Mouse (Mus musculus): ENCODE data around the gene Usb1. TPM values are rescaled to one million over a fixed set of nuclear protein-coding genes. Genes with fewer than 3 reads are reported as not detected.
A peak's percentile ranks its signal among the peaks of the same experiment; 100 is the strongest.

Gene Usb1
- polyA plus RNA-seq, 1 experiment from 2014 or later: 45.2 TPM

GRCm38 (mm10) chr8:95341721-95342120, 9.6 kb downstream of the Usb1 start:
- H3K27ac ChIP-seq: no peak overlapping the region
- H3K4me3 ChIP-seq: no peak overlapping the region
- H3K9ac ChIP-seq: no peak overlapping the region
- 66% methylated on average over 5 of the region's 5 CpGs for WGBS
- no peaks in the 10 kb centered on the region for H3K9me3 ChIP-seq
- H3K4me2 ChIP-seq: no peak overlapping the region
- no peaks in the 10 kb centered on the region for H3K4me1 ChIP-seq
- no peaks in the 10 kb centered on the region for H3K27me3 ChIP-seq
- H3K36me3 ChIP-seq: peaks cover 78% of the 10 kb centered on the region
- ATAC-seq (ENCODE audit: insufficient number of reproducible peaks, insufficient read depth, low FRiP score, low TSS enrichment, low read depth): no peak

GRCm38 (mm10) chr8:95344668-95345067, 12.6 kb downstream of the Usb1 start:
- ATAC-seq (ENCODE audit: insufficient number of reproducible peaks, insufficient read depth, low FRiP score, low TSS enrichment, low read depth): no peak
- no peak overlapping the region for H3K27ac ChIP-seq
- H3K27me3 ChIP-seq: peaks cover 2% of the 10 kb centered on the region
- peaks cover 54% of the 10 kb centered on the region for H3K36me3 ChIP-seq
- peaks cover 17% of the 10 kb centered on the region for H3K4me1 ChIP-seq
- no peaks in the 10 kb centered on the region for H3K9me3 ChIP-seq
- H3K9ac ChIP-seq: no peak overlapping the region
- H3K4me2 ChIP-seq: no peak overlapping the region
- 76% methylated on average over 6 of the region's 6 CpGs for WGBS
- H3K4me3 ChIP-seq: no peak overlapping the region

- Histone ChIP-seq H3K4me3 (no peak overlapping the region), H3K36me3 (peaks cover 32% of the 10 kb centered on the region), H3K4me1 (peaks cover 25% of the 10 kb centered on the region), H3K9ac (no peak overlapping the region), H3K4me2 (no peak overlapping the region), H3K27me3 (peaks cover 20% of the 10 kb centered on the region), H3K9me3 (no peaks in the 10 kb centered on the region), H3K27ac (no peak overlapping the region)
- 33% methylated on average over 8 of the region's 8 CpGs for WGBS
- ATAC-seq (ENCODE audit: insufficient number of reproducible peaks, insufficient read depth, low FRiP score, low TSS enrichment, low read depth): no peak
These were observed 14.8 kb downstream of the Usb1 start for GRCm38 (mm10) chr8:95346643-95347545.

- H3K4me3 ChIP-seq: no peak overlapping the region
- peaks cover 23% of the 10 kb centered on the region for H3K36me3 ChIP-seq
- H3K4me2 ChIP-seq: no peak overlapping the region
- H3K27ac ChIP-seq: no peak overlapping the region
- no peak for ATAC-seq (ENCODE audit: insufficient number of reproducible peaks, insufficient read depth, low FRiP score, low TSS enrichment, low read depth)
- no peaks in the 10 kb centered on the region for H3K9me3 ChIP-seq
- H3K4me1 ChIP-seq: peaks cover 33% of the 10 kb centered on the region
- WGBS: 82% methylated on average over 2 of the region's 2 CpGs
- H3K9ac ChIP-seq: 0 out of 2 replicates have a peak overlapping the region, but pooled peaks have one; percentile 6
- H3K27me3 ChIP-seq: peaks cover 30% of the 10 kb centered on the region
These were observed 16.3 kb downstream of the Usb1 start for GRCm38 (mm10) chr8:95348356-95348755.

GRCm38 (mm10) chr8:95348811-95349630, 16.9 kb downstream of the Usb1 start:
- Histone ChIP-seq H3K27ac (no peak overlapping the region), H3K9ac (0 out of 2 replicates have a peak overlapping the region, but pooled peaks have one; percentile 6), H3K27me3 (peaks cover 37% of the 10 kb centered on the region), H3K36me3 (peaks cover 17% of the 10 kb centered on the region), H3K4me2 (no peak overlapping the region), H3K4me3 (no peak overlapping the region), H3K4me1 (peaks cover 38% of the 10 kb centered on the region), H3K9me3 (no peaks in the 10 kb centered on the region)
- no peak for ATAC-seq (ENCODE audit: insufficient number of reproducible peaks, insufficient read depth, low FRiP score, low TSS enrichment, low read depth)
- 57% methylated on average over 18 of the region's 19 CpGs for WGBS

- Histone ChIP-seq H3K9me3 (no peaks in the 10 kb centered on the region), H3K27me3 (peaks cover 43% of the 10 kb centered on the region), H3K9ac (no peak overlapping the region; the same call in 1 of the 2 replicates), H3K4me1 (peaks cover 38% of the 10 kb centered on the region), H3K4me2 (peak overlapping the region; percentile 98), H3K27ac (no peak overlapping the region), H3K36me3 (no peaks in the 10 kb centered on the region), H3K4me3 (peak overlapping the region; percentile 76)
- ATAC-seq (ENCODE audit: insufficient number of reproducible peaks, insufficient read depth, low FRiP score, low TSS enrichment, low read depth): no peak
- 2% methylated on average over 15 of the region's 15 CpGs for WGBS
These were observed 19.4 kb downstream of the Usb1 start for GRCm38 (mm10) chr8:95351461-95351860.

- Histone ChIP-seq H3K9me3 (no peaks in the 10 kb centered on the region), H3K4me3 (peak within 1 kb of the TSS; percentile 76), H3K9ac (peak within 1 kb of the TSS; percentile 83), H3K36me3 (no peaks in the 10 kb centered on the region), H3K27ac (peak within 1 kb of the TSS; percentile 64), H3K27me3 (peaks cover 43% of the 10 kb centered on the region), H3K4me2 (peak within 1 kb of the TSS; percentile 98), H3K4me1 (peaks cover 33% of the 10 kb centered on the region)
- 0 out of 2 replicates have a peak, but pooled peaks have one; percentile 23 for ATAC-seq (ENCODE audit: insufficient number of reproducible peaks, insufficient read depth, low FRiP score, low TSS enrichment, low read depth)
- under 1% methylated on average over 80 of the region's 80 CpGs for WGBS
These were observed 20.2 kb downstream of the Usb1 start, which contains the start of gene Mmp15 for GRCm38 (mm10) chr8:95352151-95352870. TSS of gene Mmp15 (plus strand) at chr8:95352268.

- Histone ChIP-seq H3K27me3 (peaks cover 43% of the 10 kb centered on the region), H3K36me3 (no peaks in the 10 kb centered on the region), H3K4me3 (peak overlapping the region; percentile 76), H3K4me2 (peak overlapping the region; percentile 98), H3K27ac (no peak overlapping the region), H3K9ac (peak overlapping the region; percentile 83), H3K9me3 (no peaks in the 10 kb centered on the region), H3K4me1 (peaks cover 33% of the 10 kb centered on the region)
- 3% methylated on average over 62 of the region's 62 CpGs for WGBS
- ATAC-seq (ENCODE audit: insufficient number of reproducible peaks, insufficient read depth, low FRiP score, low TSS enrichment, low read depth): peak; percentile 34
These were observed 21.1 kb downstream of the Usb1 start for GRCm38 (mm10) chr8:95352871-95353866.

GRCm38 (mm10) chr8:95354606-95355005, 22.5 kb downstream of the Usb1 start:
- Histone ChIP-seq H3K27me3 (peaks cover 42% of the 10 kb centered on the region), H3K4me1 (peaks cover 28% of the 10 kb centered on the region), H3K36me3 (no peaks in the 10 kb centered on the region), H3K9ac (no peak overlapping the region), H3K4me3 (no peak overlapping the region), H3K27ac (no peak overlapping the region), H3K4me2 (no peak overlapping the region), H3K9me3 (no peaks in the 10 kb centered on the region)
- ATAC-seq (ENCODE audit: insufficient number of reproducible peaks, insufficient read depth, low FRiP score, low TSS enrichment, low read depth): no peak
- WGBS: 76% methylated on average over 2 of the region's 2 CpGs
